Mouse (Mus musculus) myocyte (in vitro differentiated cells): ENCODE data around the gene H60c. TPM values are rescaled to one million over a fixed set of nuclear protein-coding genes. Genes with fewer than 3 reads are reported as not detected.
"Not testable (repeated sequence)": the region's sequence is repeated elsewhere in the genome, so short reads cannot be mapped to it uniquely, and the experiment has no call there.

Source experiments
- H3K27me3 ChIP-seq: one replicate; pipeline ENCODE4 v1.6.1; 2011; ENCODE audit not compliant: control insufficient read depth, insufficient read depth, insufficient read length
- H3K36me3 ChIP-seq: one replicate; pipeline ENCODE4 v1.6.1; 2011; ENCODE audit not compliant: control insufficient read depth, insufficient read depth
- H3K4me2 ChIP-seq: one replicate; pipeline ENCODE4 v1.6.1; 2011; ENCODE audit warnings: low read depth, control low read depth
- H3K4me3 ChIP-seq: one replicate; pipeline ENCODE4 v1.5.1; 2011; ENCODE audit warnings: mild to moderate bottlenecking, control low read depth, moderate library complexity
- H3K79me2 ChIP-seq: one replicate; pipeline ENCODE4 v1.6.1; 2011; ENCODE audit not compliant: control insufficient read depth, insufficient read depth
- H3ac ChIP-seq: one replicate; pipeline ENCODE4 v1.6.1; 2011; ENCODE audit not compliant: control insufficient read depth, insufficient read length
- CEBPB ChIP-seq: IDR thresholded peaks from 2 replicates; pipeline ENCODE4 v1.6.1; 2011; ENCODE audit warnings: mild to moderate bottlenecking, moderate library complexity; ENCODE audit not compliant: poor library complexity, insufficient read depth, severe bottlenecking
- E2F4 ChIP-seq: IDR thresholded peaks from one replicate; pipeline ENCODE4 v1.6.1; 2011; ENCODE audit warnings: mild to moderate bottlenecking, control low read depth, moderate library complexity; ENCODE audit not compliant: insufficient read depth
- MAX ChIP-seq: IDR thresholded peaks from one replicate; pipeline ENCODE4 v1.6.1; 2011; ENCODE audit warnings: low read depth, mild to moderate bottlenecking, control low read depth
- MYOD1 ChIP-seq, 3 experiments: IDR thresholded peaks; one replicate each; pipeline ENCODE4 v1.6.1; 2011; ENCODE audit warnings: control low read depth in 2 of 3, low read depth in 2 of 3, mild to moderate bottlenecking in 2 of 3, moderate library complexity in 1 of 3; ENCODE audit not compliant: insufficient read length in 2 of 3, control insufficient read depth in 1 of 3
- MYOG ChIP-seq, 3 experiments: IDR thresholded peaks; one replicate each; pipeline ENCODE4 v1.6.1; 2011; ENCODE audit warnings: control low read depth in 2 of 3, low read depth in 2 of 3, mild to moderate bottlenecking in 2 of 3; ENCODE audit not compliant: insufficient read length in 2 of 3, control insufficient read depth in 1 of 3, insufficient read depth in 1 of 3
- POLR2A ChIP-seq: IDR thresholded peaks from one replicate; pipeline ENCODE4 v1.6.1; 2011; ENCODE audit warnings: low read depth, mild to moderate bottlenecking, control low read depth, moderate library complexity; ENCODE audit not compliant: insufficient read length
- POLR2AphosphoS2 ChIP-seq: IDR thresholded peaks from one replicate; pipeline ENCODE4 v1.6.1; 2011; ENCODE audit warnings: low read depth, control low read depth; ENCODE audit not compliant: insufficient read length
- REST ChIP-seq: IDR thresholded peaks from one replicate; pipeline ENCODE4 v1.6.1; 2011; ENCODE audit warnings: mild to moderate bottlenecking, control low read depth, moderate library complexity; ENCODE audit not compliant: insufficient read depth, insufficient read length
- SRF ChIP-seq: IDR thresholded peaks from one replicate; pipeline ENCODE4 v1.6.1; 2011; ENCODE audit warnings: low read depth; ENCODE audit not compliant: control insufficient read depth, insufficient read length
- TCF12 ChIP-seq: IDR thresholded peaks from one replicate; pipeline ENCODE4 v1.6.1; 2011; ENCODE audit warnings: mild to moderate bottlenecking, control low read depth; ENCODE audit not compliant: poor library complexity, insufficient read depth, severe bottlenecking
- TCF3 ChIP-seq: IDR thresholded peaks from one replicate; pipeline ENCODE4 v1.6.1; 2011; ENCODE audit warnings: low read depth, control low read depth; ENCODE audit not compliant: insufficient read length
- USF1 ChIP-seq: IDR thresholded peaks from one replicate; pipeline ENCODE4 v1.6.1; 2011; ENCODE audit warnings: low read depth, mild to moderate bottlenecking, control low read depth, moderate library complexity
- polyA plus RNA-seq: library from polyadenylated mRNA; unstranded; fragments of >200 nt; fragmentation: generic; extraction: Trizol; gene quantifications from one replicate; pipeline ENCODE4 v1.2.1, GENCODE M21; 2012; ENCODE audit warnings: missing spikeins

The H60c gene
- polyA plus RNA-seq, 1 experiment = not detected

DNA sequence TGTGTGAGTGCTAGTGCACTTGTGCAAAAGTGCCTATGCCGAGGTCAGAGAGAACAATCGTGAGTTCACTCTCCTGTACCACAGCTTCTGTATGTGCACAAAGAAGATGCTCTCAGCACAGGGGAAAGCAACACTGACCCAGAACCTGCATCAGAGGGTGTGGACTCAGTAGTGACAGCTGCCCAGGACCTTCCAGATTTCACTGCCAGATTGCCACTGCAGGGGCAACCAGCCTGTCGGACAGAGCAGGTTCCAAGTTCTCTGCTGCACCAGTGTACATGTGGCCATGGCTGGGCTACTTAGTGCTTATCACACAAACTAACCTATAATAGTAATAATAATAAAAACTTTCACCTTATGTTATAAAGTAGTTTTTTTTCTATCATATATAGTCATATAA lies 10.2 kb downstream of the H60c start:
- H3K4me2 ChIP-seq = no peak overlapping the region
- H3K27me3 ChIP-seq = no peaks in the 10 kb centered on the region
- no peak overlapping the region for H3K4me3 ChIP-seq
- no peak overlapping the region for H3ac ChIP-seq
- TF ChIP-seq CEBPB = no peak
- TF ChIP-seq MYOD1 (IDR thresholded peaks at IDR 0.05; ENCODE audit: control insufficient read depth in 1 of 3, insufficient read length in 2 of 3, low read depth in 2 of 3) = no peak
- TF ChIP-seq MAX = no peak
- TF ChIP-seq POLR2AphosphoS2 = no peak
- TF ChIP-seq MYOG (IDR thresholded peaks at IDR 0.05; ENCODE audit: control insufficient read depth in 1 of 3, insufficient read depth in 1 of 3, insufficient read length in 2 of 3, low read depth in 2 of 3) = no peak
- TF ChIP-seq E2F4 = no peak
- TF ChIP-seq REST = no peak
- TF ChIP-seq TCF12 = no peak
- TF ChIP-seq SRF = no peak
- no peak for TF ChIP-seq POLR2A
- TF ChIP-seq USF1 = no peak
- TF ChIP-seq TCF3 = no peak
- no peaks in the 10 kb centered on the region for H3K79me2 ChIP-seq
- H3K36me3 ChIP-seq = no peaks in the 10 kb centered on the region

- H3K36me3 ChIP-seq, H3K4me3 ChIP-seq: not testable (repeated sequence)
Observed at GRCm38 (mm10) chr10:3238436-3238835, 29.1 kb downstream of the H60c start.

GRCm38 (mm10) chr10:3236638-3237270 lies 30.8 kb downstream of the H60c start:
- TF ChIP-seq MYOG (IDR thresholded peaks at IDR 0.05; ENCODE audit: control insufficient read depth in 1 of 3, insufficient read depth in 1 of 3, insufficient read length in 2 of 3, low read depth in 2 of 3) (no peak), MAX (no peak), MYOD1 (IDR thresholded peaks at IDR 0.05; ENCODE audit: control insufficient read depth in 1 of 3, insufficient read length in 2 of 3, low read depth in 2 of 3) (no peak), TCF12 (no peak), POLR2A (no peak), E2F4 (no peak)
- Histone ChIP-seq H3K4me2 (no peak overlapping the region), H3K79me2 (no peaks in the 10 kb centered on the region), H3K27me3 (no peaks in the 10 kb centered on the region), H3K4me3 (no peak overlapping the region), H3K36me3 (no peaks in the 10 kb centered on the region), H3ac (no peak overlapping the region)

More at GRCm38 (mm10) chr10:3238436-3238835, 29.1 kb downstream of the H60c start:
- H3K27me3 ChIP-seq, H3K4me2 ChIP-seq, H3ac ChIP-seq, H3K79me2 ChIP-seq: not testable (repeated sequence)

DNA sequence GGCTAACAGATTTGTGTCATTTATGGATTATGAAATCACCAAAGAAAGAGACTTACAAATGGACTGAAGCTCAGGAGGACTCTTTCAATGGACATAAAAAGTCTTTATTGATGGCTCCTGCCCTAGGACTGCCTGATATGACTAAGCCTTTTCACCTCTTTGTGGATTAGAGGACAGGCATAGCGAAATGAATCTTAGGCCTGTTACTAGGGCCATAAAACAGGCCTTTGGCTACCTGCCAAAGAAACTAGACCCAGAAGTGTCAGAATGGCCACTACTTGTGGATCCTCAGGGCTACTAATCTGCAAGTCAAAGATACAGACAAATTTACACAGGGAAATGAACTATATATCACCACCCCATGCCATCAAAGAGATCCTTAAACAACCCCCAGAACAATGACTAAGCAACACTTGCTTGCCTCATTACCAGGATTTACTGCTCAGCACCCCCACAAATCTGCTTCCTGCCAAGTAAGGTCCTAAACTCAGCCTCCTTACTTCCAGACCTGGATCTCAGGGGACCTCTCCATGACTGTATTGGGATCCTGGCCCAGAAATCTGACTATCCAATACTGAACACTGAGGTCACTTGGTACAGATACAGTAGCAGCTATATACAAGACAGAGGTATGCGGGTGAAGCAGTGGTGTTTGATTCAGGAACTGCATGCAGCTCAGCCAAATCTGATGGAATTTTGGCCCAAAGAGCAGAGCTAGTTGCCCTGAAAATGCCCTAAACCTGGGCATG lies 39.0 kb downstream of the H60c start:
- Histone ChIP-seq H3K36me3 (no peaks in the 10 kb centered on the region), H3K4me3 (no peak overlapping the region), H3K79me2 (no peaks in the 10 kb centered on the region), H3K27me3 (no peaks in the 10 kb centered on the region), H3K4me2 (no peak overlapping the region), H3ac (no peak overlapping the region)
- TF ChIP-seq SRF (no peak), MYOD1 (IDR thresholded peaks at IDR 0.05; ENCODE audit: control insufficient read depth in 1 of 3, insufficient read length in 2 of 3, low read depth in 2 of 3) (no peak), POLR2AphosphoS2 (no peak), E2F4 (no peak), TCF12 (no peak), MYOG (IDR thresholded peaks at IDR 0.05; ENCODE audit: control insufficient read depth in 1 of 3, insufficient read depth in 1 of 3, insufficient read length in 2 of 3, low read depth in 2 of 3) (no peak), POLR2A (no peak), USF1 (no peak), CEBPB (no peak), MAX (no peak), TCF3 (no peak), REST (no peak)

Other genes starting within 250 kb of the H60c start
- 5.0 TPM for gene Ppp1r14c, start 98.3 kb upstream of the H60c start, polyA plus RNA-seq